Mouse (Mus musculus) midbrain, postnatal 0 days (tissue): ENCODE measurements around the gene Ogdh. TPM values are rescaled to one million over a fixed set of nuclear protein-coding genes. Genes with fewer than 3 reads are reported as not detected.
A peak's percentile ranks its signal among the peaks of the same experiment; 100 is the strongest.

Source experiments
- ATAC-seq: fragments of 200-750 bp; cut with Nextera tagmentation; 2 replicates; pipeline ENCODE4 v1.8.0; 2017; ENCODE audit warnings: moderate number of reproducible peaks, mild to moderate bottlenecking, moderate TSS enrichment, moderate library complexity; ENCODE audit not compliant: low FRiP score
- DNase-seq: peaks from one replicate; pipeline ENCODE4 v3.0.0-alpha.2; 2015; ENCODE audit warnings: low spot score
- H3K27ac ChIP-seq: fragments of 300-500 bp; sonication (generic); 2 replicates; pipeline ENCODE4 v1.5.1; 2014; ENCODE audit warnings: low read depth, mild to moderate bottlenecking, low read length, mixed read lengths
- H3K27me3 ChIP-seq: fragments of 300-500 bp; sonication (generic); 2 replicates; pipeline ENCODE4 v1.6.1; 2014; ENCODE audit warnings: low read length, control low read depth, mixed read lengths; ENCODE audit not compliant: insufficient read depth
- H3K36me3 ChIP-seq: fragments of 300-500 bp; sonication (generic); 2 replicates; pipeline ENCODE4 v1.6.1; 2014; ENCODE audit warnings: low read length, control low read depth, mixed read lengths; ENCODE audit not compliant: insufficient read depth
- H3K4me1 ChIP-seq: fragments of 300-500 bp; sonication (generic); 2 replicates; pipeline ENCODE4 v1.6.1; 2014; ENCODE audit warnings: mild to moderate bottlenecking, control low read depth, antibody characterized with exemption, low read length, mixed read lengths; ENCODE audit not compliant: insufficient read depth
- H3K4me2 ChIP-seq: fragments of 300-500 bp; sonication (generic); 2 replicates; pipeline ENCODE4 v1.6.1; 2014; ENCODE audit warnings: low read depth, mild to moderate bottlenecking, low read length, mixed read lengths; ENCODE audit not compliant: poor library complexity, severe bottlenecking
- H3K4me3 ChIP-seq: fragments of 300-500 bp; sonication (generic); 2 replicates; pipeline ENCODE4 v1.5.1; 2014; ENCODE audit warnings: low read depth, mild to moderate bottlenecking, low read length, moderate library complexity
- H3K9ac ChIP-seq: fragments of 300-500 bp; sonication (generic); replicated peaks from 2 replicates; pipeline ENCODE4 v1.6.1; 2014; ENCODE audit warnings: mild to moderate bottlenecking, low read length, moderate library complexity, mixed read lengths; ENCODE audit not compliant: poor library complexity, severe bottlenecking
- H3K9me3 ChIP-seq: fragments of 300-500 bp; sonication (generic); 2 replicates; pipeline ENCODE4 v1.6.1; 2016; ENCODE audit warnings: low read length, control low read depth
- CTCF ChIP-seq: IDR thresholded peaks from 2 replicates; pipeline ENCODE4 v1.5.1; 2016; ENCODE audit warnings: antibody characterized with exemption, mild to moderate bottlenecking
- WGBS: fragments of 180-500 bp; shearing (Covaris S2); extraction: QIAGEN DNeasy Blood & Tissue Kit; methylation state at CpG from one replicate; pipeline ENCODE4 v1.1.7; 2014; 5-methylcytosine and 5-hydroxymethylcytosine counted together
- polyA plus RNA-seq: library from polyadenylated mRNA; unstranded; fragments of >200 nt; fragmentation: Nextera tagmentation; extraction: Ambion mirVana; gene quantifications from 2 replicates; pipeline ENCODE4 v1.2.1, GENCODE M21; 2015
- total RNA-seq: library from RNA; depleted of rRNA; stranded (reverse); fragments of >200 nt; gene quantifications from 2 replicates; pipeline ENCODE4 v1.2.3, GENCODE M21; 2014

The Ogdh gene
- total and polyA plus RNA-seq, 2 experiments from 2014 or later = 134 to 136 TPM

DNA sequence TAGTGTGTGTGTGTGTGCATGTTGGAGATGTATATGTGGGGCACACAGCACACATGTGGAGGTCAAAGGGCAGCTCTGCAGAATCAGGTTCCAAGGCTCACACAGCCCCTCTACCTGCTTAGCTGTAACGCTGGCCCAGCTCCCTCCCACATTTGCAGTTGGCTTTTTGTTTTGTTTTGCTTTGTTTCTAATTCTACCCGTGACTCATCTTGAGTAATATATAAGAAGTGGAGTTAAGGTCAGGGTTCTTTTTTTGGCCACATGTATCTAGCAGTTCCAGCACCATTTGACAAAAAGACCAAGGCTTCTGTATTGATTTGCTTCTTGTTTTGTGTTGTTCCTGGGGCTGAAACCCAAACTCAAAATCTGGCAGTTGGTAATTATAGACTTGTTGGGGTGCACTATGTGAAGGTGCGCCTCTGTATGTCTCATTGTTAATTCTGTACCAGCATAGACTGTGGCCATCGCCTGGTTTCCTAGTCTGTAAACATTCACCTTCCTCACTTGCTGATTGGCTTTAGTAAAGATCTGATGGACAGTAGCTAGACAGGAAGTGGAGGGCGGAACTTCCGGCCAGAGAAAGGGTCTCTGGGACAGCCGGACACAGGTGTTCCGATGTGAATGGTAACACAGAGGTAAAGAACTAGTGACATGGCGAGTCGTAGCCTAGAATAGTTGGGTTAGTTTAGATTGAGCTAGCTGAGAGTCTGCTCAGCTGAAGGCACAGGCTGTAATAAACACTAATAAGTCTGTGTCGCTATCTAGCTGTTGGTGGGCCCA is 80.1 kb downstream of the Ogdh start:
- H3K27ac ChIP-seq = no peak overlapping the region
- 90% methylated on average over 11 of the region's 11 CpGs for WGBS
- ATAC-seq = no peak

GRCm38 (mm10) chr11:6372784-6373183 is 81.4 kb downstream of the Ogdh start:
- DNase-seq = no peak
- H3K4me3 ChIP-seq = no peak overlapping the region
- no peak overlapping the region for H3K9ac ChIP-seq
- ATAC-seq = no peak
- WGBS = 88% methylated on average over 9 of the region's 9 CpGs
- no peak for TF ChIP-seq CTCF
- H3K4me2 ChIP-seq = no peak overlapping the region
- no peaks in the 10 kb centered on the region for H3K36me3 ChIP-seq
- no peaks in the 10 kb centered on the region for H3K4me1 ChIP-seq
- H3K27ac ChIP-seq = no peak overlapping the region
- H3K9me3 ChIP-seq = no peaks in the 10 kb centered on the region
- no peaks in the 10 kb centered on the region for H3K27me3 ChIP-seq

More for the DNA sequence above, 80.1 kb downstream of the Ogdh start:
- Histone ChIP-seq H3K9me3 (no peaks in the 10 kb centered on the region), H3K4me1 (no peaks in the 10 kb centered on the region), H3K4me2 (no peak overlapping the region), H3K27me3 (no peaks in the 10 kb centered on the region), H3K9ac (no peak overlapping the region), H3K36me3 (no peaks in the 10 kb centered on the region), H3K4me3 (no peak overlapping the region)
- DNase-seq = no peak
- no peak for TF ChIP-seq CTCF

GRCm38 (mm10) chr11:6380916-6381315 is 89.5 kb downstream of the Ogdh start:
- Histone ChIP-seq H3K36me3 (no peaks in the 10 kb centered on the region), H3K27ac (no peak overlapping the region), H3K4me3 (no peak overlapping the region), H3K4me1 (no peaks in the 10 kb centered on the region), H3K27me3 (no peaks in the 10 kb centered on the region), H3K9me3 (no peaks in the 10 kb centered on the region), H3K9ac (no peak overlapping the region), H3K4me2 (no peak overlapping the region)
- 86% methylated on average over 6 of the region's 6 CpGs for WGBS
- no peak for TF ChIP-seq CTCF
- no peak for DNase-seq
- no peak for ATAC-seq

DNA sequence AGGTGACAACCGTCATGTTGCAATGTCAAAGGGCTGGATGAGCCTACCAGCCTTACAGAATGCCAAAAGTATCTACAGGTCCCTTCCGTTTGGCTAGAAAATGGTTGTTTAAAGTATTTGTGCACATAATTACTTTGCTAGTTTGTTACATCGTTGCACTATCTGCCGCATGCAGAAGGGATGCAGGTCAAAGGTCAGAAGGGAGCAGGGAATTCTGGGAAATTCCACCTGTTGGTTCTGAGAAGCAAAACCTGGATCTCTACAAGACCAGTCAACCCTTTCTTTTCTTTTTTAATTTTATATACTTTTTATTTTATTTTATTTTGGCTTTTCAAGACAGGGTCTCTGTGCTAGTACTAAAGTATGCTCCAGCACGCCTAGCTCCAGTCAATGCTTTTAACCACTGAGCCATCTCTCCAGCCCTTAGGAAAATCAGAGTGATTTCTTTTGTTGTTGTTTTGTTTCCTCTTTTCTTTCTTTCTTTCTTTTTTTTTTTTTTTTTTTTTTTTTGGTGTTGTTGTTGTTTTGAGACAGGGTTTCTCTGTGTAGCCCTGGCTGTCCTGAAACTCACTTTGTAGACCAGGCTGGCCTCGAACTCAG is 96.8 kb downstream of the Ogdh start:
- H3K4me1 ChIP-seq = peaks cover 11% of the 10 kb centered on the region; the same call in 1 of the 2 replicates
- no peak for ATAC-seq
- H3K9ac ChIP-seq = peak overlapping the region; percentile 89; the same call in 1 of the 2 replicates
- H3K27me3 ChIP-seq = no peaks in the 10 kb centered on the region
- H3K4me3 ChIP-seq = peak overlapping the region; percentile 89
- H3K4me2 ChIP-seq = peak overlapping the region; percentile 75
- H3K36me3 ChIP-seq = 0 out of 2 replicates have a peak, but pooled peaks cover 2% of the 10 kb centered on the region
- no peak for DNase-seq
- H3K9me3 ChIP-seq = no peaks in the 10 kb centered on the region
- TF ChIP-seq CTCF = no peak
- WGBS = 90% methylated on average over 6 of the region's 6 CpGs
- peak overlapping the region; percentile 83; the same call in 1 of the 2 replicates for H3K27ac ChIP-seq

DNA sequence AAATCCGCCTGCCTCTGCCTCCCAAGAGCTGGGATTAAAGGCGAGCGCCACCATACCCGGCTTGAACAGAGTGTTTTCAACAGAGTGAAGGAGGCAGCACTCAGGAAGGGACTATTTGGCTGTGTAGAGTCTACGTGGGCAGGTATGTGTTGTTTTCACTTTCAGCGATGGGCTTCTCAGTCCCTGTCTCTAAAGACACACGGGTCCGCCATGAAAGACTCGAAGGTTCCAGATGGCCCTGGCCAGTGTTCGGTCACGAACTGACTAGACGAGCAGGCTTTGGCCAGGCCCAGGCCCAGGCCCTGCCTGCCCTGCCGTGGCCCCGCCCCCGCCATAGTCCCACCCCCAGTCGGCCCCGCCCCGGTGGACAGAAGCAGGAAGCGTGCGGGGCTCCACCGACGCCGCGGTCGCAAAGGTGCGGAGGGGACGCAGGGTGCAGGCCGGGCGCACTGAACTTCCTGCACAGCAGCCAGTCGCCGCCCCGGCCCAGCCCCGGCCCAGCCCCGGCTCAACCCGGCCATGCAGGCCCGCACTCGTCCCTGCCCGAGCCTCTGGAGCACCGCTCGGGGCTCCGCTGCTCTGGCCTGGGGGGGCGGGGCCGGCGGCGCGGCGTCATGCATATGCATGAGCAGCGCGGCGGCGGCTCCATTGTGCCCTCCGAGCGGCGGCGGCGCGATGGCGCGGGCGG is 97.4 kb downstream of the Ogdh start, which contains the start of gene Zmiz2:
Gene Zmiz2, plus strand, starts transcription at position 349 of the 688 bp plus-strand sequence.
- Histone ChIP-seq H3K9ac (peak within 1 kb of the TSS; percentile 89), H3K4me2 (peak within 1 kb of the TSS; percentile 75), H3K27me3 (no peaks in the 10 kb centered on the region), H3K27ac (peak within 1 kb of the TSS; percentile 83), H3K9me3 (no peaks in the 10 kb centered on the region), H3K36me3 (0 out of 2 replicates have a peak, but pooled peaks cover 2% of the 10 kb centered on the region), H3K4me3 (peak within 1 kb of the TSS; percentile 89), H3K4me1 (peaks cover 11% of the 10 kb centered on the region; the same call in 1 of the 2 replicates)
- ATAC-seq (peak; percentile 98), DNase-seq (peak; percentile 94)
- no peak for TF ChIP-seq CTCF
- 8% methylated on average over 40 of the region's 60 CpGs for WGBS
